Comparison of ENCODE assay signal across 24 mouse cellular contexts in genomic region chr4:139035799-139036198, GRCm38 (mm10). TPM values are rescaled to one million over a fixed set of nuclear protein-coding genes. Genes with fewer than 3 reads are reported as not detected.
DNase-seq lines count a peak whose midpoint lies in the region; ATAC-seq and TF ChIP-seq lines count a peak whose summit lies in the region.
"Had no signal": no experiment of that assay in that cellular context is flagged by ENCODE, and none has a peak within 500 bp of the region (broad histone marks: within the 10 kb centered on the region; RNA-seq: fewer than 3 reads in every experiment).

No protein-coding gene starts in this region.

- no peak overlapping the region for H3K4me3 ChIP-seq in cerebellum, adult 2 months (replicated peaks; ENCODE audit: insufficient read depth, low read depth, low read length)
- H3K4me3 ChIP-seq in heart, embryonic 10.5 days: no peak overlapping the region
- no peak overlapping the region for H3K4me3 ChIP-seq in lung, postnatal 0 days (ENCODE audit: low read depth, low read length)
- H3K4me3 ChIP-seq: forebrain, embryonic 12.5 days; hindbrain, embryonic 15.5 days; kidney, embryonic 15.5 days; liver, embryonic 12.5 days had no signal

- TF ChIP-seq POLR2A in cerebellum, adult 2 months (IDR thresholded peaks at IDR 0.05; ENCODE audit: borderline replicate concordance, insufficient read depth, low read length): no peak

- no peaks in the 10 kb centered on the region; the same call in 1 of the 2 replicates for H3K4me1 ChIP-seq in cerebellum, adult 2 months (ENCODE audit: control insufficient read depth, insufficient read depth, low read length)
- H3K4me1 ChIP-seq in heart, embryonic 10.5 days: peaks cover 24% of the 10 kb centered on the region
- no peaks in the 10 kb centered on the region for H3K4me1 ChIP-seq in lung, postnatal 0 days (ENCODE audit: insufficient read depth, low read depth, low read length)
- H3K4me1 ChIP-seq: liver, embryonic 12.5 days had no signal

- H3K9ac ChIP-seq in lung, postnatal 0 days (replicated peaks; ENCODE audit: low read depth): no peak overlapping the region
- H3K9ac ChIP-seq: forebrain, embryonic 12.5 days; hindbrain, embryonic 15.5 days; kidney, embryonic 15.5 days; liver, embryonic 12.5 days had no signal

- no peaks in the 10 kb centered on the region for H3K9me3 ChIP-seq in heart, embryonic 10.5 days
- H3K9me3 ChIP-seq in lung, postnatal 0 days (ENCODE audit: low read length): no peaks in the 10 kb centered on the region
- H3K9me3 ChIP-seq: forebrain, embryonic 12.5 days; hindbrain, embryonic 15.5 days; kidney, embryonic 15.5 days had no signal

- H3K36me3 ChIP-seq in heart, embryonic 10.5 days: no peaks in the 10 kb centered on the region
- no peaks in the 10 kb centered on the region for H3K36me3 ChIP-seq in lung, postnatal 0 days (ENCODE audit: insufficient read depth, low read length)
- H3K36me3 ChIP-seq: forebrain, embryonic 12.5 days; hindbrain, embryonic 15.5 days; kidney, embryonic 15.5 days; liver, embryonic 12.5 days had no signal

- DNase-seq in cerebellum, postnatal 10 days: peak; percentile 62 to 64
- no peak for DNase-seq in cerebellum, adult 2 months
- DNase-seq in heart, adult 8-10 months (ENCODE audit: low spot score): peak; percentile 47
- no peak for DNase-seq in heart, embryonic 10.5 days (ENCODE audit: low spot score)
- DNase-seq in lung, postnatal 10 days: peak; percentile 17
- DNase-seq in lung, postnatal 0 days (ENCODE audit: low spot score): no peak
- DNase-seq in skeletal muscle tissue, adult 2 months (ENCODE audit: low read depth, low spot score): peak; percentile 45
- DNase-seq in adrenal gland, adult (ENCODE audit: inconsistent age in 2 of 2, low spot score in 1 of 2): no peak
- DNase-seq: adrenal gland, postnatal 14 days; cerebellum, adult 11-12 months; kidney, postnatal 4 days; lung, postnatal 4 days; retina, postnatal 1 day; thymus, postnatal 25 days had no signal

- no peaks in the 10 kb centered on the region for H3K27me3 ChIP-seq in cerebellum, adult 2 months (ENCODE audit: control insufficient read depth, insufficient read depth, low read length)
- peaks cover 33% of the 10 kb centered on the region for H3K27me3 ChIP-seq in heart, embryonic 10.5 days (ENCODE audit: insufficient read depth, poor library complexity, severe bottlenecking)
- 0 out of 2 replicates have a peak, but pooled peaks cover 2% of the 10 kb centered on the region for H3K27me3 ChIP-seq in lung, postnatal 0 days (replicated peaks; ENCODE audit: insufficient read depth, low read length)
- H3K27me3 ChIP-seq: forebrain, embryonic 12.5 days; hindbrain, embryonic 15.5 days; Patski had no signal

- H3K4me2 ChIP-seq in lung, postnatal 0 days (replicated peaks; ENCODE audit: low read depth, low read length): no peak overlapping the region
- H3K4me2 ChIP-seq: forebrain, embryonic 12.5 days; hindbrain, embryonic 15.5 days; kidney, embryonic 15.5 days; liver, embryonic 12.5 days had no signal

- no peak overlapping the region for H3K27ac ChIP-seq in cerebellum, adult 2 months (ENCODE audit: insufficient read depth, low read length)
- H3K27ac ChIP-seq in heart, embryonic 10.5 days: no peak overlapping the region
- no peak overlapping the region for H3K27ac ChIP-seq in lung, postnatal 0 days (ENCODE audit: low read length)
- H3K27ac ChIP-seq: forebrain, embryonic 12.5 days; hindbrain, embryonic 15.5 days; kidney, embryonic 15.5 days; liver, embryonic 12.5 days had no signal

- no peak for TF ChIP-seq EP300 in lung, postnatal 0 days (IDR thresholded peaks at IDR 0.05)

- no peak for ATAC-seq in lung, postnatal 0 days
- ATAC-seq: intestine, postnatal 0 days; liver, embryonic 12.5 days; midbrain, embryonic 16.5 days; Patski had no signal

- TF ChIP-seq CTCF in cerebellum, adult 2 months (IDR thresholded peaks at IDR 0.05; ENCODE audit: borderline replicate concordance, insufficient read depth, low read depth, low read length): no peak
- TF ChIP-seq CTCF in lung, postnatal 0 days (IDR thresholded peaks at IDR 0.05): no peak

- 67% methylated on average over 3 of the region's 3 CpGs for WGBS in cerebellum, adult 2 months
- WGBS in heart, embryonic 10.5 days: 93% methylated on average over 3 of the region's 3 CpGs
- WGBS in lung, postnatal 0 days: 75% methylated on average over 3 of the region's 3 CpGs

RNA-seq across cellular contexts. Expression of gene Htr6, which starts 39.6 kb away (rescaled TPM):
- polyA plus RNA-seq in cerebellum, adult 2 months (2012; rRNA removed): 1.1 and 1.2 TPM in 2 replicates
- total RNA-seq in heart, adult 8-10 months (2022): not detected
- polyA plus RNA-seq in heart, embryonic 10.5 days (2016; fragmentation: Nextera tagmentation; extraction: Ambion mirVana): not detected in 2 replicates
- polyA plus RNA-seq in lung, postnatal 0 days (2015; fragmentation: Nextera tagmentation; extraction: Ambion mirVana): not detected in 2 replicates
- total RNA-seq: adrenal gland, postnatal 14 days; common myeloid progenitor, adult 5-6 weeks; heart, postnatal 36 days; neutrophil, adult 5-6 weeks had no signal
- polyA plus RNA-seq: intestine, postnatal 0 days; kidney, embryonic 15.5 days; liver, embryonic 12.5 days had no signal

RNA-seq across cellular contexts. Expression of gene Nbl1, which starts 57.0 kb away (rescaled TPM):
- polyA plus RNA-seq in cerebellum, adult 2 months (2012; rRNA removed): 55.0 and 63.1 TPM in 2 replicates
- 10 to 100 TPM; 15.1 to 21.3 (median 19.2) TPM for total RNA-seq in heart, adult 8-10 months (2022)
- polyA plus RNA-seq in heart, embryonic 10.5 days (2016; fragmentation: Nextera tagmentation; extraction: Ambion mirVana): 6.4 and 7.3 TPM in 2 replicates
- polyA plus RNA-seq in lung, postnatal 0 days (2015; fragmentation: Nextera tagmentation; extraction: Ambion mirVana): 141 and 151 TPM in 2 replicates
- total RNA-seq: common myeloid progenitor, adult 5-6 weeks; neutrophil, adult 5-6 weeks had no signal

Comparison
In these comparisons a context has a peak if more than half of its experiments do, and no peak if none do; other contexts are left out.
1. DNase-seq: peak in cerebellum, postnatal 10 days (2 of 2), heart, adult 8-10 months (single experiment), lung, postnatal 10 days (single experiment) and skeletal muscle tissue, adult 2 months (single experiment); none in cerebellum, adult 2 months (0 of 2), heart, embryonic 10.5 days (single experiment), lung, postnatal 0 days (single experiment) and adrenal gland, adult (0 of 2).